Mouse (Mus musculus) MEL (cell line): ENCODE results near the gene Tmem175. TPM values are rescaled to one million over a fixed set of nuclear protein-coding genes. Genes with fewer than 3 reads are reported as not detected.

Experiments used
- DNase-seq: peaks from one replicate; pipeline ENCODE4 v3.0.0; 2011; ENCODE audit warnings: low read depth, low spot score
- H3K27ac ChIP-seq: 2 replicates; pipeline ENCODE4 v1.5.1; 2012; ENCODE audit warnings: low read depth, mild to moderate bottlenecking, control low read depth, low read length, moderate library complexity; ENCODE audit not compliant: control insufficient read depth
- H3K27me3 ChIP-seq, 2 experiments: fragments of 150-350 bp in 1 of 2; sonication (generic) in 1 of 2; 2 replicates each; pipeline ENCODE4 v1.6.1; 2012; ENCODE audit warnings: low read length in 2 of 2, mild to moderate bottlenecking in 2 of 2, improper control_type of control experiment in 1 of 2, moderate library complexity in 1 of 2; ENCODE audit not compliant: insufficient read depth in 2 of 2, control insufficient read depth in 1 of 2
- H3K36me3 ChIP-seq, 2 experiments: 2 replicates each; pipeline ENCODE4 v1.6.1; 2012 to 2014; ENCODE audit warnings: low read length in 2 of 2, improper control_type of control experiment in 1 of 2, inconsistent platforms in 1 of 2, mild to moderate bottlenecking in 1 of 2; ENCODE audit not compliant: insufficient read depth in 2 of 2, control insufficient read depth in 1 of 2
- H3K4me1 ChIP-seq, 2 experiments: fragments of 150-350 bp in 1 of 2; sonication (generic) in 1 of 2; 2 replicates each; pipeline ENCODE4 v1.6.1; 2012; ENCODE audit warnings: low read length in 2 of 2, improper control_type of control experiment in 1 of 2, mild to moderate bottlenecking in 1 of 2; ENCODE audit not compliant: insufficient read depth in 2 of 2, control insufficient read depth in 1 of 2
- H3K4me3 ChIP-seq, 2 experiments: fragments of 150-350 bp in 1 of 2; sonication (generic) in 1 of 2; 2 replicates each; pipeline ENCODE4 v1.5.1; 2012; ENCODE audit warnings: low read depth in 2 of 2, low read length in 2 of 2, mild to moderate bottlenecking in 2 of 2, moderate library complexity in 2 of 2, control low read depth in 1 of 2, improper control_type of control experiment in 1 of 2; ENCODE audit not compliant: control insufficient read depth in 1 of 2, insufficient read depth in 1 of 2
- H3K79me2 ChIP-seq: 2 replicates; pipeline ENCODE4 v1.6.1; 2012; ENCODE audit warnings: mild to moderate bottlenecking, low read length, moderate library complexity; ENCODE audit not compliant: control insufficient read depth, poor library complexity, insufficient read depth
- H3K9ac ChIP-seq: 2 replicates; pipeline ENCODE4 v1.6.1; 2012; ENCODE audit warnings: low read depth, mild to moderate bottlenecking, control low read depth, low read length, moderate library complexity; ENCODE audit not compliant: control insufficient read depth, poor library complexity, severe bottlenecking
- H3K9me3 ChIP-seq: fragments of 150-350 bp; sonication (generic); replicated peaks from 2 replicates; pipeline ENCODE4 v1.6.1; 2012; ENCODE audit warnings: mild to moderate bottlenecking, low read length, improper control_type of control experiment, moderate library complexity; ENCODE audit not compliant: insufficient read depth
- JUND ChIP-seq: IDR thresholded peaks from 2 replicates; pipeline ENCODE4 v1.6.1; 2011; ENCODE audit warnings: low read depth, mild to moderate bottlenecking, improper control_type of control experiment, low read length
- MAFK ChIP-seq: IDR thresholded peaks from 2 replicates; pipeline ENCODE4 v1.6.1; 2011; ENCODE audit warnings: low read depth, mild to moderate bottlenecking, low read length, improper control_type of control experiment, borderline replicate concordance
- MEF2A ChIP-seq: IDR thresholded peaks from 2 replicates; pipeline ENCODE4 v1.6.1; 2014; ENCODE audit warnings: low read depth, mild to moderate bottlenecking, inconsistent platforms, low read length, improper control_type of control experiment; ENCODE audit not compliant: poor library complexity, insufficient replicate concordance, severe bottlenecking; ENCODE audit errors: extremely low read depth
- MXI1 ChIP-seq: IDR thresholded peaks from 2 replicates; pipeline ENCODE4 v1.6.1; 2011; ENCODE audit warnings: mild to moderate bottlenecking, low read depth, low read length, improper control_type of control experiment
- MYB ChIP-seq: IDR thresholded peaks from 2 replicates; pipeline ENCODE4 v1.6.1; 2011; ENCODE audit warnings: mild to moderate bottlenecking, low read depth, low read length, improper control_type of control experiment
- POLR2A ChIP-seq, 2 experiments: IDR thresholded peaks; 2 replicates each; pipeline ENCODE4 v1.6.1; 2011 to 2012; ENCODE audit warnings: low read length in 2 of 2, mild to moderate bottlenecking in 2 of 2, control low read depth in 1 of 2, improper control_type of control experiment in 1 of 2, low read depth in 1 of 2, moderate library complexity in 1 of 2; ENCODE audit not compliant: control insufficient read depth in 1 of 2, insufficient read depth in 1 of 2, poor library complexity in 1 of 2
- RCOR1 ChIP-seq: IDR thresholded peaks from 2 replicates; pipeline ENCODE4 v1.6.1; 2012; ENCODE audit warnings: low read depth, mild to moderate bottlenecking, inconsistent platforms, low read length, improper control_type of control experiment
- SIN3A ChIP-seq: IDR thresholded peaks from 2 replicates; pipeline ENCODE4 v1.6.1; 2012; ENCODE audit warnings: low read length, improper control_type of control experiment, inconsistent platforms
- TBP ChIP-seq: IDR thresholded peaks from 2 replicates; pipeline ENCODE4 v1.8.0; 2011; ENCODE audit warnings: low read depth, low read length, improper control_type of control experiment
- TCF12 ChIP-seq: IDR thresholded peaks from 2 replicates; pipeline ENCODE4 v1.6.1; 2014; ENCODE audit warnings: low read depth, mild to moderate bottlenecking, inconsistent platforms, low read length, improper control_type of control experiment, moderate library complexity
- UBTF ChIP-seq: IDR thresholded peaks from 2 replicates; pipeline ENCODE4 v1.6.1; 2012; ENCODE audit warnings: low read depth, mild to moderate bottlenecking, inconsistent platforms, low read length, improper control_type of control experiment, moderate library complexity, borderline replicate concordance; ENCODE audit not compliant: insufficient read depth
- USF1 ChIP-seq: IDR thresholded peaks from 2 replicates; pipeline ENCODE4 v1.6.1; 2014; ENCODE audit warnings: low read depth, mild to moderate bottlenecking, inconsistent platforms, low read length, improper control_type of control experiment, moderate library complexity
- ZMIZ1 ChIP-seq: IDR thresholded peaks from 2 replicates; pipeline ENCODE4 v1.6.1; 2012; ENCODE audit warnings: low read depth, mild to moderate bottlenecking, inconsistent platforms, low read length, improper control_type of control experiment, moderate library complexity
- polyA plus RNA-seq, 2 experiments: library from polyadenylated mRNA; stranded (reverse) in 1 of 2; unstranded in 1 of 2; fragments of >175 nt in 1 of 2; fragments of >200 nt in 1 of 2; gene quantifications; 2 replicates each; pipeline versions ENCODE4 v1.2.1 to v1.2.4; 2012; ENCODE audit warnings: low replicate concordance in 2 of 2, low read depth in 1 of 2; ENCODE audit not compliant: insufficient read length in 2 of 2, insufficient read depth in 1 of 2, missing spikeins in 1 of 2
- total RNA-seq: library from RNA; depleted of rRNA; stranded (reverse); fragments of 300-350 nt; gene quantifications from 2 replicates; pipeline ENCODE4 v1.2.3, GENCODE M21; 2012

Tmem175 gene
- total and polyA plus RNA-seq, 3 experiments: 19.3 to 39.2 TPM; not detected in 1

GRCm38 (mm10) chr5:108693872-108694288, 64.3 kb downstream of the Tmem175 start (continued):
- TF ChIP-seq ZMIZ1: 0 out of 2 replicates have a peak, but pooled peaks have one; percentile 51
- TF ChIP-seq, all 39 proteins: peak for 11

- Histone ChIP-seq H3K9me3 (no peaks in the 10 kb centered on the region), H3K27ac (no peak overlapping the region), H3K79me2 (peaks cover 3% of the 10 kb centered on the region; the same call in 1 of the 2 replicates), H3K36me3 (no peaks in the 10 kb centered on the region), H3K27me3 (no peaks in the 10 kb centered on the region), H3K9ac (peak overlapping the region; percentile 80), H3K4me3 (peak overlapping the region; percentile 50 to 88), H3K4me1 (peaks cover 4 to 5% of the 10 kb centered on the region in 2 experiments; a peak in 2 of 4 replicates)
- peak; percentile 69 for DNase-seq
- TF ChIP-seq SIN3A (peak; percentile 15), UBTF (no peak), MXI1 (peak; percentile 66; the same call in 1 of the 2 replicates), USF1 (0 out of 2 replicates have a peak, but pooled peaks have one; percentile 36), TCF12 (0 out of 2 replicates have a peak, but pooled peaks have one; percentile 16)
These were observed 65.0 kb downstream of the Tmem175 start for GRCm38 (mm10) chr5:108694352-108695261.

- H3K79me2 ChIP-seq: peaks cover 3% of the 10 kb centered on the region; the same call in 1 of the 2 replicates
- H3K4me1 ChIP-seq: peaks cover 4 to 5% of the 10 kb centered on the region in 2 experiments; a peak in 2 of 4 replicates
- TF ChIP-seq MYB (no peak), JUND (no peak), MAFK (no peak), RCOR1 (no peak), UBTF (no peak), SIN3A (no peak), MEF2A (no peak), POLR2A (IDR thresholded peaks at IDR 0.05; ENCODE audit: control insufficient read depth in 1 of 2, insufficient read depth in 1 of 2, low read depth in 1 of 2, low read length in 2 of 2, poor library complexity in 1 of 2) (no peak), TBP (no peak)
- TF ChIP-seq, all 39 proteins: peak for 0
- no peak for DNase-seq
- H3K4me3 ChIP-seq: no peak overlapping the region
- H3K27ac ChIP-seq: no peak overlapping the region
- no peak overlapping the region for H3K9ac ChIP-seq
- H3K27me3 ChIP-seq: no peaks in the 10 kb centered on the region
- H3K36me3 ChIP-seq: no peaks in the 10 kb centered on the region
- H3K9me3 ChIP-seq: no peaks in the 10 kb centered on the region
These were observed 66.3 kb downstream of the Tmem175 start for GRCm38 (mm10) chr5:108695861-108696260.
